Comparison of ENCODE assay signal across 8 mouse cellular contexts in the genomic region with DNA sequence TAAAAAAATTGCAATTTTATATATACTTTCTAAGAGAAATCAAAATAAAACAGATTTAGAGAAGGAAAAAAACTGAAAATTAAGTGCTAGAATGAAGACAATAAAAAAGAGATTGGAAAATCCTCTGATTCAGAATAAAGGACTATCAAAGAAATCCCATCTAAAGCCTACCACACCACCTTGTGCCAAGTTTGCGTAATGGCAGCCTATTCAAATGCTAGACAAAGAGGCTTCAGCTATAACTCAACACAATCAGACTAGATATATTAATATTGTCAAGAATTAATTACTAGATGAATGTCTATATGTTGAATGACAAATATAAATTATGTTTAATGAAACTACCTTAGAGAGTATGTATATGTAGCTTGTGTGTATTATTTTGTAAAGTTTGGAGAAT.
DNase-seq lines count a peak whose midpoint lies in the region; ATAC-seq and TF ChIP-seq lines count a peak whose summit lies in the region.

No protein-coding gene starts in this region.

- WGBS in forebrain, embryonic 11.5 days: 51% methylated on average over 1 of the region's 1 CpGs
- 59% methylated on average over 1 of the region's 1 CpGs for WGBS in forebrain, embryonic 10.5 days
- 46% methylated on average over 1 of the region's 1 CpGs for WGBS in hindbrain, postnatal 0 days

- H3K9me3 ChIP-seq in forebrain, embryonic 11.5 days (ENCODE audit: control insufficient read depth, low read length): no peaks in the 10 kb centered on the region
- H3K9me3 ChIP-seq in forebrain, embryonic 10.5 days: no peaks in the 10 kb centered on the region
- no peaks in the 10 kb centered on the region for H3K9me3 ChIP-seq in hindbrain, postnatal 0 days (ENCODE audit: low read length)

- no peak overlapping the region for H3K9ac ChIP-seq in forebrain, embryonic 11.5 days (ENCODE audit: low read length)
- H3K9ac ChIP-seq in hindbrain, postnatal 0 days (replicated peaks; ENCODE audit: low read length): no peak overlapping the region

- H3K4me1 ChIP-seq in forebrain, embryonic 11.5 days (replicated peaks; ENCODE audit: control insufficient read depth, insufficient read depth, low read length): no peaks in the 10 kb centered on the region
- H3K4me1 ChIP-seq in forebrain, embryonic 10.5 days: no peaks in the 10 kb centered on the region
- no peaks in the 10 kb centered on the region for H3K4me1 ChIP-seq in hindbrain, postnatal 0 days (ENCODE audit: insufficient read depth, low read length)

- peak; percentile 63; the same call in 1 of the 2 replicates for ATAC-seq in forebrain, embryonic 11.5 days (replicated peaks; ENCODE audit: low FRiP score)
- ATAC-seq in hindbrain, postnatal 0 days: no peak

- no peak overlapping the region for H3K4me2 ChIP-seq in forebrain, embryonic 11.5 days (ENCODE audit: low read depth, low read length, severe bottlenecking)
- H3K4me2 ChIP-seq in hindbrain, postnatal 0 days (ENCODE audit: low read depth, low read length): no peak overlapping the region

- no peak overlapping the region for H3K27ac ChIP-seq in forebrain, embryonic 11.5 days (ENCODE audit: low read depth, low read length)
- no peak overlapping the region for H3K27ac ChIP-seq in forebrain, embryonic 10.5 days
- H3K27ac ChIP-seq in hindbrain, postnatal 0 days: no peak overlapping the region

- H3K36me3 ChIP-seq in forebrain, embryonic 11.5 days (ENCODE audit: control insufficient read depth, insufficient read depth, low read length): no peaks in the 10 kb centered on the region
- no peaks in the 10 kb centered on the region for H3K36me3 ChIP-seq in forebrain, embryonic 10.5 days (replicated peaks)
- no peaks in the 10 kb centered on the region for H3K36me3 ChIP-seq in hindbrain, postnatal 0 days (ENCODE audit: insufficient read depth, low read length)

- DNase-seq in forebrain, embryonic 11.5 days (ENCODE audit: low spot score): no peak
- no peak for DNase-seq in forebrain, embryonic 10.5 days (ENCODE audit: extremely low spot score, low spot score)
- DNase-seq in right cerebral cortex, postnatal 10 days (ENCODE audit: low spot score in 2 of 2): peak; percentile 51 to 60
- no peak for DNase-seq in right cerebral cortex, postnatal 14 days
- DNase-seq in hindbrain, postnatal 0 days (ENCODE audit: low spot score): peak; percentile 77
- no peak for DNase-seq in ovary, adult 18-20 months (ENCODE audit: low spot score)
- DNase-seq in adrenal gland, postnatal 4 days (ENCODE audit: low spot score in 2 of 2): no peak
- no peak for DNase-seq in heart, adult 11 months

- no peak overlapping the region for H3K4me3 ChIP-seq in forebrain, embryonic 11.5 days (ENCODE audit: low read depth, low read length)
- no peak overlapping the region for H3K4me3 ChIP-seq in forebrain, embryonic 10.5 days
- no peak overlapping the region for H3K4me3 ChIP-seq in hindbrain, postnatal 0 days (ENCODE audit: low read length)

- peak; percentile 76 for TF ChIP-seq CTCF in hindbrain, postnatal 0 days (IDR thresholded peaks at IDR 0.05; ENCODE audit: low read depth)

- no peaks in the 10 kb centered on the region for H3K27me3 ChIP-seq in forebrain, embryonic 11.5 days (ENCODE audit: control insufficient read depth, insufficient read depth, low read length)
- no peaks in the 10 kb centered on the region for H3K27me3 ChIP-seq in forebrain, embryonic 10.5 days (ENCODE audit: poor library complexity, severe bottlenecking)
- no peaks in the 10 kb centered on the region for H3K27me3 ChIP-seq in hindbrain, postnatal 0 days (ENCODE audit: insufficient read depth, low read length)

Comparison
In these comparisons a context has a peak if more than half of its experiments do, and no peak if none do; other contexts are left out.
1. DNase-seq: peak in right cerebral cortex, postnatal 10 days (2 of 2) and hindbrain, postnatal 0 days (single experiment); none in forebrain, embryonic 11.5 days (single experiment), forebrain, embryonic 10.5 days (single experiment), right cerebral cortex, postnatal 14 days (single experiment), ovary, adult 18-20 months (single experiment), adrenal gland, postnatal 4 days (0 of 2) and heart, adult 11 months (single experiment).